Mouse (Mus musculus): ENCODE data around the gene Nfkbia.

DNA sequence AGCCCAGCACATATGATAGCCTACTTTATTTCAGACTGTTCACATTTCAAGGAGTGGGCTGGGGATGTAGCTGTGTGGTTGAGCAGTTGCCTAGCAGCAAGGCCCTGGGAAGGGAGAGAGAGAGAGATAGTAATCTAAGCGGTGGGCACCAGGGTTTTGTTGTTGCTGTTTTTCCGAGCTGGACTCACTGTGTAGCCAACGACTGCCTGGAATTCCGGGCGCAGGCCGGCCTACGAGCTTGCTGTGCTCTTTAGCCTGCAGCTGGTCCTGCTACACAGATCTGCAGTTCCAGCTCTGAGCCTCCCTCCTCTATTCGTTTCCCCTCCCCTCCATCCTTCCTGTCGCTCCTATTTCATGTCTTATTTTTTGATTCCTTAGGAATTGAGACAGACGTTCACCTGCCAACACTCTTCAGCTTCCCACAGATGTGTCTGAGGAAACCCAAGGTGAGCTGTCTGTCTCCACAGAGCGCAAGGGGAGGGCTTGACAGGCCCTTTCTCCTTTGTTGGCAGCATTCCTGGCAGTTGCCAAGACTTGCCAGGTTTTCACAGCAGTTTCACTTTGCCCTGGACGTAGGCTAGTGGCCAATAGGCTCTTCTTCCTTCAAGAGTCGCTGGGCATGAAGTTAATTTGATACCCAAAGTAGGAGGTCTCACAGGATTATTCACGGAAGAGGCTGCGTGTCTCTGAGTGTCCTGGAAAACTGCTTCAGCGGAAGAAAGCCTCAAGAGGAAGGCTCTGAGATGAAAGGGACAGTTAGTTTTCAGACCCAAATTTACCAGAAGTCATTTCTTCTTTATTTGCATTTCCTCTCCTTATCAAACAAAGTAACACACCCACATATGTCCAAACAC lies 28.2 kb downstream of the Nfkbia start:
- TF ChIP-seq CTCF (IDR thresholded peaks at IDR 0.05; ENCODE audit: borderline replicate concordance, control insufficient read depth, extremely low read depth, insufficient read depth, low read length, poor library complexity) (no peak), POLR2A (IDR thresholded peaks at IDR 0.05; ENCODE audit: control insufficient read depth, extremely low read depth, insufficient read depth, low read length, poor library complexity) (no peak)

Measured in thymus, adult 2 months (tissue).